Mouse (Mus musculus): ENCODE results near the gene Olfr670.
"Not testable (repeated sequence)": the region's sequence is repeated elsewhere in the genome, so short reads cannot be mapped to it uniquely, and the experiment has no call there.

Gene Olfr670

GRCm38 (mm10) chr7:104962520-104962919 lies at the start of gene Olfr670:
Gene Olfr670, minus strand, starts transcription at chr7:104962620.
- no peak for DNase-seq

- no peak for DNase-seq
Measured at GRCm38 (mm10) chr7:105001929-105002328, 39.5 kb upstream of the Olfr670 start, which contains the start of gene Olfr672. Gene Olfr672, minus strand, starts transcription at chr7:105002029.

- no peak for DNase-seq
Measured at GRCm38 (mm10) chr7:104979026-104979425, 16.6 kb upstream of the Olfr670 start, which contains the start of gene Olfr671. Gene Olfr671, minus strand, starts transcription at chr7:104979126.

GRCm38 (mm10) chr7:104972507-104972906 lies 10.1 kb upstream of the Olfr670 start:
- not testable (repeated sequence) for DNase-seq

- not testable (repeated sequence) for DNase-seq
Measured at GRCm38 (mm10) chr7:104950234-104950633, 12.2 kb downstream of the Olfr670 start.

GRCm38 (mm10) chr7:104933940-104934339 lies 28.5 kb downstream of the Olfr670 start, which contains the start of gene Olfr669:
Gene Olfr669, plus strand, starts transcription at chr7:104934240.
- no peak for DNase-seq

- no peak for DNase-seq
Measured at GRCm38 (mm10) chr7:104927957-104928356, 34.5 kb downstream of the Olfr670 start, which contains the start of gene Olfr668. Gene Olfr668, minus strand, starts transcription at chr7:104928057.

GRCm38 (mm10) chr7:104921382-104921781 lies 41.0 kb downstream of the Olfr670 start, which contains the start of gene Olfr667:
Gene Olfr667, minus strand, starts transcription at chr7:104921482.
- DNase-seq = no peak
